ENCODE assay signal across 8 mouse cellular contexts in the genomic region with DNA sequence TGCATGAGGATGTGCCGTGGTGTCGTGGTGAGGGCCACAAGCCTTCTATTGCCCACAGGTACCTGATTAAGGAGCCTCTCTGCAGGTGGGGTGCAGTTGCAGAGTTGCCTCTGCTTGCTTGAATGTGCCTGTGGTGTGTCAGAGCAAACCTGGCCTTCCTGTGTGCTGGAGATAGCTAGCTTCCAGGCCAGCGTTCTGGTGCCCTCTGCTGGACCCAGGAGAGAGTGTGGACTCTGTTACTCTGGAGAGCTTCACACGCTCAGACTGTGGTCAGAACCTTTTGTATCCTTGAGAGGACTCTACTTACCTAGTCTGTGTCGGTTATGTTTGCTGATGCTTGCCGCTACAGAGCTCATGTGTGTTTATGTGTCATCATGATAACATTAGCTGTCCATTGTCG. TPM values are rescaled to one million over a fixed set of nuclear protein-coding genes. Genes with fewer than 3 reads are reported as not detected.
DNase-seq lines count a peak whose midpoint lies in the region; ATAC-seq and TF ChIP-seq lines count a peak whose summit lies in the region.

No protein-coding gene starts in this region.

- no peaks in the 10 kb centered on the region for H3K9me3 ChIP-seq in forebrain, embryonic 10.5 days
- H3K9me3 ChIP-seq in heart, postnatal 0 days (replicated peaks; ENCODE audit: control insufficient read depth, low read length) = no peaks in the 10 kb centered on the region
- no peaks in the 10 kb centered on the region for H3K9me3 ChIP-seq in liver, embryonic 16.5 days (replicated peaks; ENCODE audit: control insufficient read depth, low read length)

- peak; percentile 79 for ATAC-seq in heart, postnatal 0 days (ENCODE audit: insufficient read depth, low read depth)
- peak; percentile 58 for ATAC-seq in liver, embryonic 16.5 days (ENCODE audit: low read depth)

- H3K4me1 ChIP-seq in forebrain, embryonic 10.5 days = peaks cover 9% of the 10 kb centered on the region
- H3K4me1 ChIP-seq in heart, postnatal 0 days (ENCODE audit: control insufficient read depth, insufficient read depth) = peaks cover 14% of the 10 kb centered on the region
- H3K4me1 ChIP-seq in liver, embryonic 16.5 days (ENCODE audit: control insufficient read depth, low read depth, low read length) = peaks cover 10% of the 10 kb centered on the region
- peaks cover 13% of the 10 kb centered on the region for H3K4me1 ChIP-seq in olfactory bulb, adult 2 months (ENCODE audit: control insufficient read depth, insufficient read depth, low read length)

- DNase-seq in CD4-positive helper T cell, adult 2 months (ENCODE audit: low read depth, low spot score) = peak; percentile 55
- peak; percentile 92 for DNase-seq in brain, adult 2 months (ENCODE audit: low read depth, low spot score)
- peak; percentile 67 for DNase-seq in forebrain, embryonic 10.5 days (ENCODE audit: extremely low spot score, low spot score)
- peak; percentile 82 for DNase-seq in heart, postnatal 0 days (ENCODE audit: low spot score)
- peak; percentile 88 to 92 for DNase-seq in kidney, postnatal 25 days
- peak; percentile 68 for DNase-seq in thymus, postnatal 0 days (ENCODE audit: low spot score)

- H3K4me3 ChIP-seq in forebrain, embryonic 10.5 days = no peak overlapping the region
- H3K4me3 ChIP-seq in heart, postnatal 0 days (ENCODE audit: low read depth, low read length) = no peak overlapping the region
- no peak overlapping the region for H3K4me3 ChIP-seq in liver, embryonic 16.5 days (ENCODE audit: low read depth, low read length)
- H3K4me3 ChIP-seq in olfactory bulb, adult 2 months (ENCODE audit: insufficient read depth, low read depth, low read length) = no peak overlapping the region

- no peaks in the 10 kb centered on the region for H3K27me3 ChIP-seq in forebrain, embryonic 10.5 days (ENCODE audit: poor library complexity, severe bottlenecking)
- H3K27me3 ChIP-seq in heart, postnatal 0 days (ENCODE audit: control insufficient read depth, insufficient read depth, low read length) = no peaks in the 10 kb centered on the region
- H3K27me3 ChIP-seq in liver, embryonic 16.5 days (ENCODE audit: control insufficient read depth, insufficient read depth, low read depth, low read length) = no peaks in the 10 kb centered on the region

- TF ChIP-seq POLR2A in olfactory bulb, adult 2 months (IDR thresholded peaks at IDR 0.05; ENCODE audit: insufficient read depth, low read depth, low read length) = no peak

- peaks cover 91% of the 10 kb centered on the region for H3K36me3 ChIP-seq in forebrain, embryonic 10.5 days (replicated peaks)
- H3K36me3 ChIP-seq in heart, postnatal 0 days (replicated peaks; ENCODE audit: control insufficient read depth, insufficient read depth, low read length) = peaks cover 34% of the 10 kb centered on the region
- no peaks in the 10 kb centered on the region for H3K36me3 ChIP-seq in liver, embryonic 16.5 days (ENCODE audit: control insufficient read depth, insufficient read depth)

- whole genome bisulfite sequencing in forebrain, embryonic 10.5 days = 72% methylated on average over 7 of the region's 7 CpGs
- WGBS in heart, postnatal 0 days = 35% methylated on average over 7 of the region's 7 CpGs
- 41% methylated on average over 7 of the region's 7 CpGs for WGBS in liver, embryonic 16.5 days (ENCODE audit: insufficient replicate concordance)
- 42% methylated on average over 7 of the region's 7 CpGs for WGBS in olfactory bulb, adult 2 months

- H3K4me2 ChIP-seq in heart, postnatal 0 days (ENCODE audit: low read depth, low read length) = no peak overlapping the region
- no peak overlapping the region for H3K4me2 ChIP-seq in liver, embryonic 16.5 days (ENCODE audit: low read depth, low read length)

- no peak for TF ChIP-seq EP300 in heart, postnatal 0 days (IDR thresholded peaks at IDR 0.05; ENCODE audit: low read depth)

- no peak overlapping the region for H3K27ac ChIP-seq in forebrain, embryonic 10.5 days
- H3K27ac ChIP-seq in heart, postnatal 0 days (ENCODE audit: low read depth) = no peak overlapping the region
- no peak overlapping the region for H3K27ac ChIP-seq in liver, embryonic 16.5 days (ENCODE audit: low read length)
- no peak overlapping the region for H3K27ac ChIP-seq in olfactory bulb, adult 2 months (ENCODE audit: insufficient read depth, low read depth, low read length)

- peak; percentile 97 for TF ChIP-seq CTCF in heart, postnatal 0 days (IDR thresholded peaks at IDR 0.05; ENCODE audit: low read depth)
- TF ChIP-seq CTCF in olfactory bulb, adult 2 months (IDR thresholded peaks at IDR 0.05; ENCODE audit: insufficient read depth, low read depth, low read length) = peak; percentile 66; the same call in 1 of the 2 replicates

- H3K9ac ChIP-seq in heart, postnatal 0 days (replicated peaks; ENCODE audit: low read depth, low read length) = no peak overlapping the region
- H3K9ac ChIP-seq in liver, embryonic 16.5 days (ENCODE audit: low read depth, low read length) = no peak overlapping the region

RNA-seq across cellular contexts. Expression of gene Exog, which starts 14.4 kb away (rescaled TPM):
- 36.5 and 37.8 TPM in 2 replicates for polyA plus RNA-seq in forebrain, embryonic 10.5 days (2016; fragmentation: Nextera tagmentation; extraction: Ambion mirVana)
- 1.4 and 3.0 TPM in 2 replicates for total RNA-seq in heart, postnatal 0 days (2014; rRNA removed; ENCODE audit: low replicate concordance)
- 4.2 and 4.8 TPM in 2 replicates for polyA plus RNA-seq in heart, postnatal 0 days (2015; fragmentation: Nextera tagmentation; extraction: Ambion mirVana)
- 4.9 and 5.4 TPM in 2 replicates for polyA plus RNA-seq in liver, embryonic 16.5 days (2015; fragmentation: Nextera tagmentation; extraction: Ambion mirVana)
- polyA plus RNA-seq in olfactory bulb, adult 2 months (2012; ENCODE audit: insufficient read depth, insufficient read length, low replicate concordance, missing spikeins) = not detected in 2 replicates
- polyA plus RNA-seq in thymus, postnatal 0 days (2015; fragmentation: Nextera tagmentation; extraction: Ambion mirVana) = 20.9 and 21.4 TPM in 2 replicates

RNA-seq across cellular contexts. Expression of gene Acvr2b, which starts 28.4 kb away (rescaled TPM):
- polyA plus RNA-seq in forebrain, embryonic 10.5 days (2016; fragmentation: Nextera tagmentation; extraction: Ambion mirVana) = 66.0 and 70.6 TPM in 2 replicates
- 4.3 and 6.6 TPM in 2 replicates for total RNA-seq in heart, postnatal 0 days (2014; rRNA removed; ENCODE audit: low replicate concordance)
- 6.6 and 6.8 TPM in 2 replicates for polyA plus RNA-seq in heart, postnatal 0 days (2015; fragmentation: Nextera tagmentation; extraction: Ambion mirVana)
- polyA plus RNA-seq in liver, embryonic 16.5 days (2015; fragmentation: Nextera tagmentation; extraction: Ambion mirVana) = 0.93 and 1.7 TPM in 2 replicates
- not detected in 2 replicates for polyA plus RNA-seq in olfactory bulb, adult 2 months (2012; ENCODE audit: insufficient read depth, insufficient read length, low replicate concordance, missing spikeins)
- 3.5 and 5.6 TPM in 2 replicates for polyA plus RNA-seq in thymus, postnatal 0 days (2015; fragmentation: Nextera tagmentation; extraction: Ambion mirVana)
